Mouse (Mus musculus): ENCODE measurements around the gene Polm.

The Polm gene

DNA sequence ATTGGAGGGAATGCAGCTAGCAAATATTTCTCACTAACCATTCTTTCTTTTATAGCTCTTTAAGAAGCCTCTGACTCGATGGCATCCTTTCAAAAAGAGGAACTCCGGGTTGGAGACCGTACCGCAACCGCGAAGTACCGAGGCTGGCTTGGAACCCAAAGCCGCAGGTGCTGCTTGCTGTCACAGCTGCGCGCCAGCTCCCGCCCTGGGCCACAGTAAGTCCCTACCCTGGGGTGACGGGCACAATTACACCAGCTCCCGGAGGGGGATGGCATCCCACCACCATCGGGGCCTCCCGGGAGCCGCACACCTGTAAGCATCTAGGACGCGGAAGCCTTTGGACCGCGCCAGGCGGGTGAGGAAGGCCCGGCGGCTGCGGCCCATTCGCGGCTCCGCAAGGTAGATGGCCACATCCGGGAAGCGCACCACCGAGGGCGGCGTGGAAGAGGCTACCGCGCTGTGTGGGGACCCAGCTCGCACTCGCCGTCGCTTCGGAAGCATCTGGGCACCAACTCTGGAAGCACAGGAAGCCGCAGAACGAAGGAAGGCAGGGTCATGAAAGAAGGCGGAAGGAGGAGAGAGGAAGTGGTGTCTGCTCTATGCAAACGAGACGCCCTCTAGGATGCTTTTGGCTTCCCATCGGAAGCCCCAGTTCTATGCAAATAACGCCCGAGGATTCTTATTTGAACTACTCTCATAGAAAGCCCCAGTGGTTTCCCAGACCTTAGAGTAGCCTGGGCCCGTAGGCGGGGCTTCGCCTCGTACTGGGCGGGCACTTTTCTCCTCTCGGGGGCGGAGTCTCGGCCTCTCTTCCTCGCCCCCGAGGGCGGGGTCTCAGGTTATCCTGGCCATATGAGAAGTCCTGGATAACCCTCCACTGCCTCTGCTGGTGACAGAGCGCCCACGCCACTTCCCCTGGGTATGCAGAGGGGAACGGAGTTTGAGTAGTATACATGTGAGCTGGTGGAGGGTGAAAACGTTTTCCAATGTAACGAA is at the start of gene Polm:
Gene Polm (minus strand): TSS at position 766 of the 996 bp plus-strand sequence.
- peak; percentile 95 for DNase-seq

DNA sequence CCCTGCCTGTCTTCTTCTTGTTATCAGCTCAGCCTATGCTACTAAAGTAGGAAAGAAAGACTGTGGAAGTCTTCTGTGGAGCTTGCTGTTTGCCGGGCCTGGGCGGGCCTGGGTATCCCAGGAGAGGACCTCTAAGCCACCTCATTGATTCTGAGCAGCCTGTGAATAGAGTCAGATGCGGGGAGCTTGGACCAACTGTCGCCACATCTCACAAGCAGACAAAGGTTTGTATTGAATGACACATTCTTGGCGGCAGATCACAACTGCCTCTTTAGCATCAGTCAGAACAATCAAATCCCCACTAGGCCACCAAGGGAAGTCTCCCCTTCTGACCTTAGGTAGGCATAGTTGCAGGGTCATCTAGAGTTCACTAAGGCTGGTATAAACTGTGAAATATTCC is 49.4 kb upstream of the Polm start:
- DNase-seq = no peak

GRCm38 (mm10) chr11:5886187-5886586 is 48.4 kb upstream of the Polm start:
- no peak for DNase-seq

DNA sequence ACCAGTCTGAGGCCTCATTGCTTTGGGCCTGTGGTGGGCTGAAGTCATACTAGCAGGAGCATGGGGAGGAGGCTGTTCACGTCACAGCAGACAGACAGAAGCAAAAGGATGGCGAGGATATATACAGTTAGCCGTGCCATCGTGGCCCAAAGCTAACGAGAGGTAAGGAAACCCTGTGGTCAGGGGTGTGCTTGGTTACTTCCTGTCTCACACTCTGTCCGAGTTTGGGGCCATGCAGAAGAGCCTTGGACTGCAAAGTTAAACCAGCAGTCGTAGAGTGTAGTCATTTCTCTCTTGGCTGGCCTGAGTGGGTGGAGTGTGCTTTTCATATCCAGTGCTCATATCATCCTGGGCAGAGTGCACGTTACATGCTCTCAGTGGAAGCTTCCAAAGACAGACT is 44.7 kb upstream of the Polm start:
- no peak for DNase-seq

DNA sequence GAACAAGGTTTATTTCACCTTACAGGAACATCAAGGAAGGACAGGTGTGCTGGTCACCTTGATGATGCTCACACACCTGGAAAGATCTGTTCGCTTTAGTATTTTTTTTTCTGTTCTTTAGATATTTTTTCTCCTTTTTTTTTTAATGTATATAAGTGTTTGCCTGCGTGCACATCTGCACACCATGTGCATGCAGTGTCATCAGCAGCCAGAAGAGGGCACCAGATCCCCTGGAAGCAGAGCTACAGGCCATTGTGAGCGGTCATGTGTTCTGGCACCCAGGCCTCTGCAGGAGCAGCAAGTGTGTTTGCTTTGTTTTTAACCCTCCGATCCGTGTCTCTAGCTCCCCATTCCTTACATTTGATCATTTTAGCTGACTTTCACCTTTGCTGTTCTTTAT is 42.1 kb upstream of the Polm start:
- peak; percentile 67 for DNase-seq

DNA sequence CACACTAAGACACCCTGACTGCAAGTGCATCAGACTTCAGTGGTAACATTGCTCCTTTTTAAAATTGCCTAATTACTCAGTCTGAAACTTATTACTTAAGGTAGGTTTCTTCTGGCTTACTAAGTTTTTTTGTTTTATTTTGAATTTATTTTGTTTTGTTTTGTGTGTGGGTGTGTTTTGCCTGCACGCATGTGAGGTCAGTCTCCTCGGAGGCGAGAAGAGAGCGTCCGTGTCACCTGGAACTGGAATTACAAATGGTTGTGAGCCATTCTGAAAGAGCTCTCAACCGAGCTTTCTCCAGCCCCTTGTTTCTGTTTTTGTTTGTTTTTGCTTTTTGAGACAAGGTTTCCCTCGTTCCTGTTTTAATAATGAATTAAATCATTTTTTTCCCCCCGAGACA is 40.8 kb upstream of the Polm start:
- no peak for DNase-seq

GRCm38 (mm10) chr11:5877921-5878526 is 40.2 kb upstream of the Polm start, which contains the start of gene Pold2:
TSS of gene Pold2 (minus strand) at chr11:5878292.
- peak; percentile 97 for DNase-seq

GRCm38 (mm10) chr11:5877421-5877820 is 39.6 kb upstream of the Polm start:
- DNase-seq = no peak

DNA sequence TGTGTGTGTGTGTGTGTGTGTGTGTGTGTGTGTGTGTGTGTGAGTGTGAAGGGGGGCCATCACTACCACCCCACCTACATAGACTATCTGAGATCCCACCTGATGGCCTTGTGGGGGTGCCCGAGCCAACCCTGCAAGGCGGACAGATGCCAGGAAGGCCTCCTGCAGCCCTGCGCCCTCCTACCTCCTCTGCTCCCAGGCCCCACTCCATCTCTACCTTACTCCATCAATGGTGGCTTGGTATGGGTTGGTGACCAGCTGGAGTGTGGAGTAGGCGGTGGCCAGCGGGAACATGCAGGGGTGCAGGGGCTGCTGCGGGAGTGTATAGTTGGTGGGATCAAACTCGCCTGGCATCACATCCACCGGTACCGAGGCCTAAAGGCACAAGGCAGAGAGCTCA is 35.4 kb upstream of the Polm start:
- DNase-seq = no peak

DNA sequence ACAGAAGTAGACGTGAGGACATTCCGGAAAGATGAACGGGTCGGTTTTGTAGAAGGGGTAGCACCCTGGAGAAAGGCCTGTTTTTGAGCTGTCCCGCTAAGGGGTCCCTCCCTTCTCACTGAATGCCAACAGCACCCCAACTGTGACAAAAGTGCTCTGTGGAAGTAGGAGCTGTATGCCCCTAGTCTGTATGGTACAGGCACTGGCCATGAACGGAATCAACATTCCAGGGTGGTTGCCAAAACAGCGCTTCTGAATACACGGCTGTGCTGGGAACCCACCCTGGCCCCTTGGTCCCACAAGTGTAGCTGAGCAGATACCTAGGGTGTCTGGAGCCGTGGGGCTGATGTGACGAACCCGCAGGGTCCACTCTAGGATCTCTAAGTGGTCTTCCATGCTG is 34.9 kb upstream of the Polm start:
- no peak for DNase-seq

DNA sequence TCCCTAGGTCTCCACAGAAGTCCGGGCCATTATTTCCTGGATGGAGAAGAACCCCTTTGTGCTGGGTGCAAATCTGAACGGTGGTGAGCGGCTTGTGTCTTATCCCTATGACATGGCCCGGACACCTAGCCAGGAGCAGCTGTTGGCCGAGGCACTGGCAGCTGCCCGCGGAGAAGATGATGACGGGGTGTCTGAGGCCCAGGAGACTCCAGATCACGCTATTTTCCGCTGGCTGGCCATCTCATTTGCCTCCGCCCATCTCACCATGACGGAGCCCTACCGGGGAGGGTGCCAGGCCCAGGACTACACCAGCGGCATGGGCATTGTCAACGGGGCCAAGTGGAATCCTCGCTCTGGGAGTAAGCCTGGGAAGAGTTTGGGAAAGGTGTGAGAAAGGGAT is 32.3 kb upstream of the Polm start:
- DNase-seq = no peak

GRCm38 (mm10) chr11:5869331-5869730 is 31.5 kb upstream of the Polm start:
- no peak for DNase-seq

- DNase-seq = no peak
These were observed 30.5 kb upstream of the Polm start for GRCm38 (mm10) chr11:5868324-5868723.

- no peak for DNase-seq
These were observed 29.4 kb upstream of the Polm start for GRCm38 (mm10) chr11:5867196-5867595.

- no peak for DNase-seq
These were observed 24.7 kb upstream of the Polm start for GRCm38 (mm10) chr11:5862394-5863105.

DNA sequence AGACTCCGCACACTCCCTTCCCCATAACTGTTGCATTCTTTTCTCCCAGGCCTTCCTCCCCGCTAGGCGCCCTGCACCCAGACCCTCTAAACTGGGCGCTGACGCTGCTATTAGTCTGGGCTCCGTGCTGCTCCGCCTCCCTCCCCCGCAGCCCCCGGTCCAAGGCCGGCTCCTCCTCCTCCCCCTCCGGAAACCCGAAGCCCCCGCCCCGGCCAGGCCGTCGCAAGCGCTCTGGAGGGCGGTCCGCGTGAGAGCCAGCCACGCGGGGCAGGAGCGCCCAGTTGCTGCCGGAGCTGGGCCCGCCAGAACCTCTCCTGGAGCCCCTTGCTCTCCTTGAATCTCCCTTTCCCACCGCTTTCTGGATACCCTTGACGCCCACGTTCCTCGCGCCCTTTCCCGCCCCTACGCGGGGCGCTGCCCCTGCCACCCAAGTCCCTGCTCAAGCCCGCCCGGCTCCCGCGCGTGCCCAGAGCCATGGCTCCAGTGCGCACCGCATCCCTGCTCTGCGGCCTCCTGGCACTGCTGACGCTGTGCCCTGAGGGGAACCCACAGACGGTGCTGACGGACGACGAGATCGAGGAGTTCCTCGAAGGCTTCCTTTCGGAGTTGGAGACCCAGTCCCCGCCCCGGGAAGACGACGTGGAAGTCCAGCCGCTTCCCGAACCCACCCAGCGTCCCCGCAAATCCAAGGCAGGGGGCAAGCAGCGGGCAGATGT is 24.0 kb upstream of the Polm start, which contains the start of gene Aebp1:
Gene Aebp1 (plus strand): TSS at position 270 of the 716 bp plus-strand sequence.
- DNase-seq = no peak

- DNase-seq = no peak
These were observed 22.8 kb upstream of the Polm start for GRCm38 (mm10) chr11:5860639-5861038.

- no peak for DNase-seq
These were observed 22.2 kb upstream of the Polm start for GRCm38 (mm10) chr11:5859883-5860550.

DNA sequence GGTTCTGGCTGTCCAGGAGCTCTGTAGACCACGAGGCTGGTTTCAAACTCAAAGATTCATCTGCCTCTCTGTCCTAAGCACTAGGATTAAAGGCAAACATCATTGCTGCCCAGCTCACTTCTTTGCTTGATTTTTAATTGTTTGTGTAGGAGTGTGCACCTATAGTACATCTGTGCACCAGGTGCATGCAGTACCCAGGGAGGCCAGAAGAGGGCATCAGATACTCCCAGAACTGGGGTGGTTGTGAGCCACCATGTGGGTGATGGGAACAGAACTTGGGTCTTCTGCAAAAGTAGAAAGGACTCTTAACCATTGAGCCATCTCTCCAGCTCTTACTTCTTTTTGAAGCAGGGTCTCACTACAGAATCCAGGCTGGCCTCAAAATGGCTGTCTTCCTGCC is 20.9 kb upstream of the Polm start:
- no peak for DNase-seq

GRCm38 (mm10) chr11:5856479-5857130 is 18.8 kb upstream of the Polm start:
- DNase-seq = no peak

DNA sequence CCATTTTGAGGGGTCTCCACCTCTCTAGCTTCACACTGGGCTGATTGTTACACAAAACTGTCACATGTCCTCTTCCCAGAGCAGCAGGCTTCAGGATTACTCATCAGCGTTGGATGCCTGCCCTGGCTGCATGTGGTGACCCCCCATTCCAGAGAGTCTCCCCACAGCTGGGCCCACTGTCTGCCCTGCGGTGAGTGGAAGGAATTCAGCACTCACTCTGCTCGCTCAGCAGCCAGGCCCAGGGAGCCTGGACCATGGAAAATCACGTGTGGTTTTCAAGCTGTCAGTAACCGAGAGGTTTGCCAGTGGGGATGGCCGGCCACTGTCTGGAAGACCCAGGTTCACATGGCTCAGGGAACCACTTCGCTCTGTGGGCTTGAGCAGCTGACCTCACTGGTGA is 18.1 kb upstream of the Polm start:
- DNase-seq = no peak

DNA sequence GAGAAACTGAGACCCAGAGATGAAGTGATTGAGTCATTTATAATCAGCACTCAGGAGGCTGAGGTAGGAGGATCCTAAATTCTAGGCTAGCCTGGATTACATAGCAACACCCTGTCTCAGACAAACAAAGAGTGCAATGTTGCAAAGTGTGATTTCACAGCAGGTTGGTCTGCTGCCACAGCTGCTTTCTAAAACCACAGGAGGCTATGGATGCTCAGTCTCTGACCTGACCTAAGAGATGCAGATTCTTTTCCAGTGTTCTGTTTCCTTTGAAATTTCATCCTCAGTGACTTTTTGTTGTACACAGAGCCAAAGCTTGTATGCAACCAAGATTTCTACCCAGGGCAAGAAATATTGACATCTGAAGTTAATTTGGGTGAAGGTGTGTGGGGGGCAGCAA is 17.7 kb upstream of the Polm start:
- DNase-seq = no peak
